Mouse (Mus musculus): ENCODE data around the gene Liph. TPM values are rescaled to one million over a fixed set of nuclear protein-coding genes. Genes with fewer than 3 reads are reported as not detected.
"Not testable (repeated sequence)": the region's sequence is repeated elsewhere in the genome, so short reads cannot be mapped to it uniquely, and the experiment has no call there.

Gene Liph
- under 1 TPM; 0.22 to 0.66 TPM for total RNA-seq (2021)
- long read RNA-seq, experiment 1, result 0 reads
- long read RNA-seq, experiment 2, result 0 reads

- no peak for DNase-seq (ENCODE audit: low spot score in 2 of 2)
Measured at GRCm38 (mm10) chr16:21995304-21995703, at the start of gene Liph. Gene Liph, minus strand, starts transcription at chr16:21995663.

- no peak for DNase-seq (ENCODE audit: low spot score in 2 of 2)
Measured at GRCm38 (mm10) chr16:22043830-22044229, 48.4 kb upstream of the Liph start.

GRCm38 (mm10) chr16:22039978-22040377 is 44.5 kb upstream of the Liph start:
- no peak for DNase-seq (ENCODE audit: low spot score in 2 of 2)

- DNase-seq (ENCODE audit: low spot score in 2 of 2), result no peak
Measured at GRCm38 (mm10) chr16:22038554-22038953, 43.1 kb upstream of the Liph start.

- no peak for DNase-seq (ENCODE audit: low spot score in 2 of 2)
Measured at GRCm38 (mm10) chr16:22027474-22027873, 32.0 kb upstream of the Liph start.

GRCm38 (mm10) chr16:22022122-22022521 is 26.7 kb upstream of the Liph start:
- no peak for DNase-seq (ENCODE audit: low spot score in 2 of 2)

GRCm38 (mm10) chr16:22015569-22015968 is 20.1 kb upstream of the Liph start:
- no peak for DNase-seq (ENCODE audit: low spot score in 2 of 2)

- DNase-seq (ENCODE audit: low spot score in 2 of 2), result no peak
Measured at GRCm38 (mm10) chr16:22009596-22009995, 14.1 kb upstream of the Liph start.

GRCm38 (mm10) chr16:22009099-22009584 is 13.7 kb upstream of the Liph start, which contains the start of gene Senp2:
Gene Senp2, plus strand, starts transcription at chr16:22009484.
- peak; percentile 99 for DNase-seq (ENCODE audit: low spot score in 2 of 2)

GRCm38 (mm10) chr16:22001606-22002005 is 6.1 kb upstream of the Liph start:
- DNase-seq (ENCODE audit: low spot score in 2 of 2), result no peak

DNA sequence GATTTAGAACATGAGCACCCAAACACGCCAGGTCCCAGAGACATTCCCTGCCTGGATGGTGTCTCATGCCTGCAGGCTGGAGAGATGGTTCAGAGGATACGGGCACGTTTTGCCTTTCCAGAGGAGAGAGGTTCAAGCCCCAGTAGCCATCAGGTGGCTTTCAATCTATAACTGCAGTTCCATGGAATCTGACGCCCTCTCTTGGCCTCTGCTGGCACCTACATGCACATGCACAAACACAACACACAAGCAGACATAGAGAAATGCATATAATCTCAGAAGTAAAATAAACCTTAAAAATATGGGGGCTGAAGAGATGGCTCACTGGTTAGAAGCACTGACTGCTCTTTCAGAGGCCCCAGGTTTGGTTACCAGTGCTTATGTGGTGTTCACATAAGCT is 5.7 kb upstream of the Liph start:
- no peak for DNase-seq (ENCODE audit: low spot score in 2 of 2)

GRCm38 (mm10) chr16:21999941-22000690 is 4.7 kb upstream of the Liph start:
- no peak for DNase-seq (ENCODE audit: low spot score in 2 of 2)

DNA sequence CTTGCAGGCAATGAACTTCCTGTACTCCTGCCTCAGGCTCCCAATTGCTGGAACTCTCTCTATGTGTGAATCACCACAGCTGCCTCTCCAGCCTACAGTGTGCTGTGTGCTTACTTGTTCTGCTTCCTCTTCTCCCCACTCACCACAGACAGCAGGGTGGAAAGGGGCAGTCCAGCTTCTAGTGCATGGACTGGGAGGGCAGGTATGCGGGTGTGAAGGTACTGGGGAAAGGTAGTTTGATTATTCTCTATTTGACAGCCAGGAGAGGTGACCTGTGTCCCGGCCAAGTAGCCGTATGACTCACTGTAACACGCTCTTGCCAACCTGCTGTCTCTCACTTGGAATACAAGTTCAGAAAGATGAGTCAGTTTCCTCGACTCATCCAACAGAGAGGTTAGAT is 2.6 kb upstream of the Liph start:
- DNase-seq (ENCODE audit: low spot score in 2 of 2), result peak in 1 of 2 experiments; percentile 51

DNA sequence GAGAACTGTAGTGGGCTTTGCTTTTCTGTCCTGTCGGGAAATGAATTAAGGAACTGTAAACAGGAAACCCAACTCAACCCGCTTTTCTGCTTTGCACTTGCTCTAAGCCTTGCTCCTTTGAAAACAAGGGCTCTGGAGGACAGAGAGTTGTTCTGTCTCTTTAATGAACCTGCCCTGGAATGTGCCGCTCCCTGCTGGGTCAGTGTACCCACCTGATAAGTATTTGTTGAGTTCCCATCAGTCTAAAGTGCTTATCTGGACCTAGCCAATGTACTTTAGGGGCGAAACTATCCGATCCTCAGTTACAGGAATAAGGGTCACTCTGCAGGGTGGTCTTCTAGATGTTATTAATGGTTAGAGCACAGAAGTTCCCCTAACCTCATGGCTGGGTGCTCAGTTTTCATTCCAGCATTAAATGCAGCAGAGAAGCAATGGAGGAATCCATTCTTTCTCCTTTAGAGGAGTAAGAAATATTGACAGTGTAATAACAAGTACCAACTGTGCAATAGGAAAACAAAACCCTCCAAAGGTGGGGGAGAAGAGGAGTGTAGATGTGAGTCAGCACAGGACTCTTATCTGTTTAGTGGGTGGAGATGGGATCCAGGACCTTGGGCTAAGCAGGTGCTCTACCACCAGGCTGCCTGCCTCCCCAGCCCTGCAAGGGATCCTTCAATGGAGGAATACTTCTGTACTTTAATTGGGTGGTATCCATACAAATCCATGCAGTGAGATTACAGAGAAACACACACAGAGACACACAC is 1.6 kb upstream of the Liph start:
- DNase-seq (ENCODE audit: low spot score in 2 of 2), result no peak

GRCm38 (mm10) chr16:21996402-21996801 is 939 bp upstream of the Liph start:
- no peak for DNase-seq (ENCODE audit: low spot score in 2 of 2)

- DNase-seq (ENCODE audit: low spot score in 2 of 2), result no peak
Measured at GRCm38 (mm10) chr16:21991774-21992173, 3.7 kb downstream of the Liph start.

DNA sequence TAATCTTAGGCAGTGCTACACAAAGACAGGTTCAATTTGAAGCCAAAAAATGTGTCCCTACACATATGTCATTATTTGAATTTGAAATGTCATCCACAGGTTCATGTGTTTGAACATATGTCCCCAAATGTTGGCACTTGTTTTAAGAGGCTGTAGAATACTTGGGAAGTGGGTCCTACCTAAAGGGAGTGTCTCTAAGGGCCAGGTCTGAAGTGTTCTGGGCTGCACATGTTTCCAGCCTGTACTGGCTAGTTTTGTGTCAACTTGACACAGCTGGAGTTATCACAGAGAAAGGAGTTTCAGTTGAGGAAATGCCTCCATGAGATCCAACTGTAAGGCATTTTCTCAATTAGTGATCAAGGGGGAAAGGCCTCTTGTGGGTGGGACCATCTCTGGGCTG is 4.6 kb downstream of the Liph start:
- DNase-seq (ENCODE audit: low spot score in 2 of 2), result not testable (repeated sequence)

GRCm38 (mm10) chr16:21987956-21988355 is 7.5 kb downstream of the Liph start:
- DNase-seq (ENCODE audit: low spot score in 2 of 2), result no peak

- no peak for DNase-seq (ENCODE audit: low spot score in 2 of 2)
Measured at GRCm38 (mm10) chr16:21986191-21986590, 9.3 kb downstream of the Liph start.

DNA sequence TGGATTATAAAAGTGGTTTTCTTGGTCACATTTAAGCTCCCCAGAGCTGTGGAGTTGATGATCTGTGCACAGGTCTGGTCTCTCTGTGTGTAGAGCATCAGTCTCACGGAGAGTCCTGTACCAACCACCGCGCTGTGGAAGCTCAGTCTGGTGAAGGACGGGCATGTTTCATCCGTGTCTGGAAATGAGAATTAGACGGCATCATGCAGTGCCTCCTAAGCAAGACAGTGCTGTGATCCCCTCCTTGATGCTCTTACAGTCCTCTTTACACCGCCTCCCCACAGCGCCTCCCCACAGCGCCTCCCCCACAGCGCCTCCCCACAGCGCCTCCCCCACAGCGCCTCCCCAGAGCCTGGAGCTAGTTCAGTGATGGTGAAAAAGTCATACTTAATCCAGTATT is 11.4 kb downstream of the Liph start:
- no peak for DNase-seq (ENCODE audit: low spot score in 2 of 2)

- DNase-seq (ENCODE audit: low spot score in 2 of 2), result no peak
Measured at GRCm38 (mm10) chr16:21983581-21983980, 11.9 kb downstream of the Liph start.

- DNase-seq (ENCODE audit: low spot score in 2 of 2), result no peak
Measured at GRCm38 (mm10) chr16:21983146-21983545, 12.3 kb downstream of the Liph start.

Data from adrenal gland, adult 18-20 months (tissue).